Mouse (Mus musculus) forebrain, postnatal 0 days (tissue): ENCODE measurements at regions not wholly inside any gene's neighbourhood (a gene's known extent, or its start where the extent isn't known, plus 50 kb on each side); places are given as distances from the start of the nearest gene placed in this dataset.
A peak's percentile ranks its signal among the peaks of the same experiment; 100 is the strongest.

Experiments used
- ATAC-seq: fragments of 200-750 bp; cut with Nextera tagmentation; 2 replicates; pipeline ENCODE4 v1.8.0; 2017; ENCODE audit warnings: mild to moderate bottlenecking, moderate library complexity
- DNase-seq: peaks from one replicate; pipeline ENCODE4 v3.0.0-alpha.2; 2015
- H3K27ac ChIP-seq: fragments of 300-500 bp; sonication (generic); 2 replicates; pipeline ENCODE4 v1.5.1; 2014; ENCODE audit warnings: low read depth, mild to moderate bottlenecking, antibody characterized with exemption, low read length, moderate library complexity, mixed read lengths
- H3K27me3 ChIP-seq: fragments of 300-500 bp; sonication (generic); 2 replicates; pipeline ENCODE4 v1.6.1; 2014; ENCODE audit warnings: mild to moderate bottlenecking, low read length, mixed read lengths; ENCODE audit not compliant: insufficient read depth
- H3K36me3 ChIP-seq: fragments of 300-500 bp; sonication (generic); 2 replicates; pipeline ENCODE4 v1.6.1; 2014; ENCODE audit warnings: mild to moderate bottlenecking, moderate library complexity; ENCODE audit not compliant: insufficient read depth
- H3K4me1 ChIP-seq: fragments of 300-500 bp; sonication (generic); 2 replicates; pipeline ENCODE4 v1.6.1; 2014; ENCODE audit warnings: antibody characterized with exemption; ENCODE audit not compliant: insufficient read depth
- H3K4me2 ChIP-seq: fragments of 300-500 bp; sonication (generic); 2 replicates; pipeline ENCODE4 v1.6.1; 2014; ENCODE audit warnings: low read depth, mild to moderate bottlenecking, moderate library complexity
- H3K4me3 ChIP-seq: fragments of 300-500 bp; sonication (generic); 2 replicates; pipeline ENCODE4 v1.5.1; 2014; ENCODE audit warnings: low read depth, low read length, mixed read lengths
- H3K9ac ChIP-seq: fragments of 300-500 bp; sonication (generic); 2 replicates; pipeline ENCODE4 v1.6.1; 2014; ENCODE audit warnings: mild to moderate bottlenecking
- H3K9me3 ChIP-seq: fragments of 300-500 bp; sonication (generic); 2 replicates; pipeline ENCODE4 v1.6.1; 2016; ENCODE audit warnings: low read length
- CTCF ChIP-seq: sonication (generic); IDR thresholded peaks from 2 replicates; pipeline ENCODE4 v1.5.1; 2016; ENCODE audit warnings: antibody characterized with exemption, control low read depth, low read depth
- WGBS: fragments of 180-500 bp; shearing (Covaris S2); extraction: QIAGEN DNeasy Blood & Tissue Kit; methylation state at CpG from one replicate; pipeline ENCODE4 v1.1.7; 2014; 5-methylcytosine and 5-hydroxymethylcytosine counted together

- H3K4me2 ChIP-seq = no peak overlapping the region
- ATAC-seq (peak; percentile 54), DNase-seq (peak; percentile 43)
- H3K4me3 ChIP-seq = no peak overlapping the region
- H3K27ac ChIP-seq = no peak overlapping the region
- no peaks in the 10 kb centered on the region for H3K4me1 ChIP-seq
- H3K36me3 ChIP-seq = no peaks in the 10 kb centered on the region
- no peaks in the 10 kb centered on the region for H3K9me3 ChIP-seq
- H3K27me3 ChIP-seq = no peaks in the 10 kb centered on the region
- WGBS = 18% methylated on average over 6 of the region's 6 CpGs
- no peak overlapping the region for H3K9ac ChIP-seq
- no peak for TF ChIP-seq CTCF
These were observed 676.9 kb upstream of the A1bg start for GRCm38 (mm10) chr15:61599734-61600133.

DNA sequence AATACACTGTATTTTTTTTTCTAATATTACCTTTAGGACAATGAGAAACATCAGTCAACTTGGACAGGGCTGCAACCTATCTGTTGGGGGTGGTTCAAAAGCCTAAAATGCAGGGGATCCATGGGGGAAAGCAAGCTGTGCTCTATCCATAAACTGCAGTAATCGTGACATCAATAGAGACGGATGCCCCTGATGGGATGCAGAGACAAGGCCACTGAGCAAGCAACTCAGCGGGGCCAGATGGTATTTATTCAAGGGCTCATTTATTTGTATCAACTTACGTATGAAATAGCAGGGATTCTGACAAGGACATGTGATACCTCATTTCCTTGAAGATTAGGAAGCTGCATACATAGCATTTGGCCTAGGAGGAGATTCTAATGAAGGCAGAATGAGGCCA is 673.5 kb upstream of the A1bg start:
- DNase-seq (no peak), ATAC-seq (no peak)
- no peak overlapping the region for H3K4me3 ChIP-seq
- H3K36me3 ChIP-seq = no peaks in the 10 kb centered on the region
- no peak overlapping the region for H3K4me2 ChIP-seq
- TF ChIP-seq CTCF = no peak
- H3K9ac ChIP-seq = no peak overlapping the region
- H3K4me1 ChIP-seq = no peaks in the 10 kb centered on the region
- WGBS = 74% methylated on average over 4 of the region's 4 CpGs
- H3K9me3 ChIP-seq = no peaks in the 10 kb centered on the region
- no peaks in the 10 kb centered on the region for H3K27me3 ChIP-seq
- no peak overlapping the region for H3K27ac ChIP-seq

GRCm38 (mm10) chr15:61588956-61589355 is 666.1 kb upstream of the A1bg start:
- 79% methylated on average over 5 of the region's 5 CpGs for WGBS
- H3K9me3 ChIP-seq = no peaks in the 10 kb centered on the region
- H3K27me3 ChIP-seq = no peaks in the 10 kb centered on the region
- H3K36me3 ChIP-seq = no peaks in the 10 kb centered on the region
- H3K9ac ChIP-seq = no peak overlapping the region
- no peak for TF ChIP-seq CTCF
- H3K4me2 ChIP-seq = no peak overlapping the region
- H3K27ac ChIP-seq = no peak overlapping the region
- no peak for DNase-seq
- no peak for ATAC-seq
- H3K4me1 ChIP-seq = no peaks in the 10 kb centered on the region
- H3K4me3 ChIP-seq = no peak overlapping the region

- Histone ChIP-seq H3K4me3 (no peak overlapping the region), H3K36me3 (no peaks in the 10 kb centered on the region), H3K9me3 (no peaks in the 10 kb centered on the region), H3K27ac (no peak overlapping the region), H3K27me3 (no peaks in the 10 kb centered on the region), H3K4me1 (no peaks in the 10 kb centered on the region), H3K4me2 (no peak overlapping the region), H3K9ac (no peak overlapping the region)
- TF ChIP-seq CTCF = no peak
- DNase-seq = no peak
- no peak for ATAC-seq
- WGBS = 58% methylated on average over 2 of the region's 2 CpGs
These were observed 659.5 kb upstream of the A1bg start for GRCm38 (mm10) chr15:61582335-61582734.

- Histone ChIP-seq H3K27me3 (no peaks in the 10 kb centered on the region), H3K9ac (no peak overlapping the region), H3K36me3 (no peaks in the 10 kb centered on the region), H3K4me1 (no peaks in the 10 kb centered on the region), H3K9me3 (no peaks in the 10 kb centered on the region), H3K4me3 (no peak overlapping the region), H3K27ac (no peak overlapping the region), H3K4me2 (no peak overlapping the region)
- TF ChIP-seq CTCF = no peak
- no peak for ATAC-seq
- DNase-seq = no peak
These were observed 640.5 kb upstream of the A1bg start for GRCm38 (mm10) chr15:61563347-61563746.

GRCm38 (mm10) chr15:61562252-61562651 is 639.4 kb upstream of the A1bg start:
- no peak for DNase-seq
- Histone ChIP-seq H3K27me3 (no peaks in the 10 kb centered on the region), H3K4me2 (no peak overlapping the region), H3K27ac (no peak overlapping the region), H3K9me3 (no peaks in the 10 kb centered on the region), H3K4me3 (no peak overlapping the region), H3K4me1 (no peaks in the 10 kb centered on the region), H3K9ac (no peak overlapping the region), H3K36me3 (no peaks in the 10 kb centered on the region)
- 23% methylated on average over 2 of the region's 2 CpGs for WGBS
- no peak for TF ChIP-seq CTCF
- no peak for ATAC-seq

DNA sequence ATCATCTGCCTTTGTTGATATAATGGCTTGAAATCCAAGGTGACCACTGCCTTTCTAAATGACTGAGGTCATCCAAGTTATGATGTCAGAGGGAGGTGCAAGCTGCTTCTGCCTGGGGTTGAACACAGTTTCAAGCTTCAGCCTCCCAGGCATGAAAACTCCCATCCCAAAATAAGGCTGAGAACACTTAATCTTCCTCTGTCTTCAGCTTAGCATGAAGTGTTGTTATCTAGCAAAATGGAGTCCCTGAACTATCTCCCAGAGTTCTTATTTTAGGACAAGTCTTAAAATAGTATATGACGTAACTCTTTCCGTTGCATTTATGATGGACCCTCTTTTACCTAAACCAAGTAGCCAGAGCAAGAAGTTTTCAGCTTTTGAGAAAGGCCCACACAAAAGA is 631.1 kb upstream of the A1bg start:
- Histone ChIP-seq H3K36me3 (no peaks in the 10 kb centered on the region), H3K4me1 (no peaks in the 10 kb centered on the region), H3K27me3 (no peaks in the 10 kb centered on the region), H3K9ac (no peak overlapping the region), H3K4me3 (no peak overlapping the region), H3K9me3 (no peaks in the 10 kb centered on the region), H3K27ac (no peak overlapping the region), H3K4me2 (no peak overlapping the region)
- ATAC-seq (no peak), DNase-seq (no peak)
- no peak for TF ChIP-seq CTCF
- 97% methylated on average over 2 of the region's 2 CpGs for WGBS
